Mouse (Mus musculus): Measurements from ENCODE around the gene Ache. TPM values are rescaled to one million over a fixed set of nuclear protein-coding genes. Genes with fewer than 3 reads are reported as not detected.

Gene Ache
- polyA plus RNA-seq, 1 experiment from 2014 or later: 6.2 TPM

GRCm38 (mm10) chr5:137304165-137304564 is 16.8 kb downstream of the Ache start:
- WGBS: 87% methylated on average over 3 of the region's 3 CpGs
- Histone ChIP-seq H3K27me3 (ENCODE audit: control insufficient read depth, insufficient read depth, low read length) (no peaks in the 10 kb centered on the region), H3K4me2 (replicated peaks; ENCODE audit: low read depth, low read length) (no peak overlapping the region), H3K9me3 (ENCODE audit: control insufficient read depth, low read length) (no peaks in the 10 kb centered on the region), H3K4me1 (replicated peaks; ENCODE audit: control insufficient read depth, insufficient read depth, low read length) (peaks cover 8% of the 10 kb centered on the region; the same call in 1 of the 2 replicates), H3K36me3 (ENCODE audit: control insufficient read depth, insufficient read depth, low read length) (peaks cover 25% of the 10 kb centered on the region; the same call in 1 of the 2 replicates), H3K4me3 (ENCODE audit: low read depth, low read length) (no peak overlapping the region), H3K27ac (ENCODE audit: low read depth, low read length) (no peak overlapping the region), H3K9ac (ENCODE audit: low read depth, low read length) (no peak overlapping the region)
- ATAC-seq (ENCODE audit: low FRiP score) (no peak), DNase-seq (ENCODE audit: low spot score) (no peak)

- no peak overlapping the region for H3K9ac ChIP-seq (ENCODE audit: low read depth, low read length)
- H3K27me3 ChIP-seq (ENCODE audit: control insufficient read depth, insufficient read depth, low read length): no peaks in the 10 kb centered on the region
- peaks cover 8% of the 10 kb centered on the region; the same call in 1 of the 2 replicates for H3K4me1 ChIP-seq (replicated peaks; ENCODE audit: control insufficient read depth, insufficient read depth, low read length)
- peak overlapping the region; percentile 14; the same call in 1 of the 2 replicates for H3K4me3 ChIP-seq (ENCODE audit: low read depth, low read length)
- H3K4me2 ChIP-seq (replicated peaks; ENCODE audit: low read depth, low read length): peak overlapping the region; percentile 57
- no peaks in the 10 kb centered on the region for H3K9me3 ChIP-seq (ENCODE audit: control insufficient read depth, low read length)
- H3K36me3 ChIP-seq (ENCODE audit: control insufficient read depth, insufficient read depth, low read length): peaks cover 25% of the 10 kb centered on the region; the same call in 1 of the 2 replicates
- DNase-seq (ENCODE audit: low spot score) (no peak), ATAC-seq (ENCODE audit: low FRiP score) (no peak)
- 49% methylated on average over 4 of the region's 4 CpGs for WGBS
- no peak overlapping the region for H3K27ac ChIP-seq (ENCODE audit: low read depth, low read length)
Observed at GRCm38 (mm10) chr5:137304816-137305215, 17.5 kb downstream of the Ache start.

- H3K4me1 ChIP-seq (replicated peaks; ENCODE audit: control insufficient read depth, insufficient read depth, low read length): peaks cover 8% of the 10 kb centered on the region; the same call in 1 of the 2 replicates
- peak overlapping the region; percentile 57 for H3K4me2 ChIP-seq (replicated peaks; ENCODE audit: low read depth, low read length)
- H3K36me3 ChIP-seq (ENCODE audit: control insufficient read depth, insufficient read depth, low read length): peaks cover 17% of the 10 kb centered on the region; the same call in 1 of the 2 replicates
- no peak for ATAC-seq (ENCODE audit: low FRiP score)
- no peak overlapping the region for H3K9ac ChIP-seq (ENCODE audit: low read depth, low read length)
- H3K4me3 ChIP-seq (ENCODE audit: low read depth, low read length): peak overlapping the region; percentile 94
- WGBS: 66% methylated on average over 3 of the region's 3 CpGs
- DNase-seq (ENCODE audit: low spot score): no peak
- no peaks in the 10 kb centered on the region for H3K27me3 ChIP-seq (ENCODE audit: control insufficient read depth, insufficient read depth, low read length)
- no peak overlapping the region for H3K27ac ChIP-seq (ENCODE audit: low read depth, low read length)
- H3K9me3 ChIP-seq (ENCODE audit: control insufficient read depth, low read length): no peaks in the 10 kb centered on the region
Observed at GRCm38 (mm10) chr5:137305822-137306221, 18.5 kb downstream of the Ache start.

GRCm38 (mm10) chr5:137306439-137307005 is 19.2 kb downstream of the Ache start:
- peak overlapping the region; percentile 57 for H3K4me2 ChIP-seq (replicated peaks; ENCODE audit: low read depth, low read length)
- peaks cover 10% of the 10 kb centered on the region; the same call in 1 of the 2 replicates for H3K36me3 ChIP-seq (ENCODE audit: control insufficient read depth, insufficient read depth, low read length)
- peak overlapping the region; percentile 94 for H3K4me3 ChIP-seq (ENCODE audit: low read depth, low read length)
- H3K9me3 ChIP-seq (ENCODE audit: control insufficient read depth, low read length): no peaks in the 10 kb centered on the region
- H3K4me1 ChIP-seq (replicated peaks; ENCODE audit: control insufficient read depth, insufficient read depth, low read length): peaks cover 8% of the 10 kb centered on the region; the same call in 1 of the 2 replicates
- H3K27ac ChIP-seq (ENCODE audit: low read depth, low read length): peak overlapping the region; percentile 98
- no peak for ATAC-seq (ENCODE audit: low FRiP score)
- no peak for DNase-seq (ENCODE audit: low spot score)
- no peaks in the 10 kb centered on the region for H3K27me3 ChIP-seq (ENCODE audit: control insufficient read depth, insufficient read depth, low read length)
- 19% methylated on average over 12 of the region's 12 CpGs for WGBS
- H3K9ac ChIP-seq (ENCODE audit: low read depth, low read length): peak overlapping the region; percentile 98

- H3K4me1 ChIP-seq (replicated peaks; ENCODE audit: control insufficient read depth, insufficient read depth, low read length): peaks cover 8% of the 10 kb centered on the region; the same call in 1 of the 2 replicates
- no peaks in the 10 kb centered on the region for H3K27me3 ChIP-seq (ENCODE audit: control insufficient read depth, insufficient read depth, low read length)
- H3K4me3 ChIP-seq (ENCODE audit: low read depth, low read length): peak within 1 kb of the TSS; percentile 94
- H3K9ac ChIP-seq (ENCODE audit: low read depth, low read length): peak within 1 kb of the TSS; percentile 98
- H3K27ac ChIP-seq (ENCODE audit: low read depth, low read length): peak within 1 kb of the TSS; percentile 98
- peak; percentile 89 for ATAC-seq (ENCODE audit: low FRiP score)
- peak; percentile 90 for DNase-seq (ENCODE audit: low spot score)
- peak within 1 kb of the TSS; percentile 63 for H3K4me2 ChIP-seq (replicated peaks; ENCODE audit: low read depth, low read length)
- peaks cover 3% of the 10 kb centered on the region; the same call in 1 of the 2 replicates for H3K36me3 ChIP-seq (ENCODE audit: control insufficient read depth, insufficient read depth, low read length)
- under 1% methylated on average over 55 of the region's 72 CpGs for WGBS
- H3K9me3 ChIP-seq (ENCODE audit: control insufficient read depth, low read length): no peaks in the 10 kb centered on the region
Observed at GRCm38 (mm10) chr5:137307071-137307912, 20.0 kb downstream of the Ache start, which contains the start of gene Srrt. TSS of gene Srrt (minus strand) at chr5:137307674.

GRCm38 (mm10) chr5:137308356-137308755 is 21.0 kb downstream of the Ache start:
- WGBS: 92% methylated on average over 4 of the region's 4 CpGs
- ATAC-seq (ENCODE audit: low FRiP score) (no peak), DNase-seq (ENCODE audit: low spot score) (no peak)
- H3K4me2 ChIP-seq (replicated peaks; ENCODE audit: low read depth, low read length): peak overlapping the region; percentile 63; the same call in 1 of the 2 replicates
- H3K4me1 ChIP-seq (replicated peaks; ENCODE audit: control insufficient read depth, insufficient read depth, low read length): peaks cover 8% of the 10 kb centered on the region; the same call in 1 of the 2 replicates
- no peaks in the 10 kb centered on the region for H3K27me3 ChIP-seq (ENCODE audit: control insufficient read depth, insufficient read depth, low read length)
- peak overlapping the region; percentile 98 for H3K9ac ChIP-seq (ENCODE audit: low read depth, low read length)
- H3K4me3 ChIP-seq (ENCODE audit: low read depth, low read length): peak overlapping the region; percentile 94; the same call in 1 of the 2 replicates
- no peaks in the 10 kb centered on the region for H3K9me3 ChIP-seq (ENCODE audit: control insufficient read depth, low read length)
- no peaks in the 10 kb centered on the region for H3K36me3 ChIP-seq (ENCODE audit: control insufficient read depth, insufficient read depth, low read length)
- peak overlapping the region; percentile 98; the same call in 1 of the 2 replicates for H3K27ac ChIP-seq (ENCODE audit: low read depth, low read length)

GRCm38 (mm10) chr5:137313466-137314192 is 26.3 kb downstream of the Ache start:
- Histone ChIP-seq H3K27me3 (ENCODE audit: control insufficient read depth, insufficient read depth, low read length) (no peaks in the 10 kb centered on the region), H3K36me3 (ENCODE audit: control insufficient read depth, insufficient read depth, low read length) (0 out of 2 replicates have a peak, but pooled peaks cover 2% of the 10 kb centered on the region), H3K4me1 (replicated peaks; ENCODE audit: control insufficient read depth, insufficient read depth, low read length) (peaks cover 13% of the 10 kb centered on the region), H3K4me2 (replicated peaks; ENCODE audit: low read depth, low read length) (peak overlapping the region; percentile 65), H3K27ac (ENCODE audit: low read depth, low read length) (peak overlapping the region; percentile 40), H3K9me3 (ENCODE audit: control insufficient read depth, low read length) (no peaks in the 10 kb centered on the region), H3K4me3 (ENCODE audit: low read depth, low read length) (peak overlapping the region; percentile 40), H3K9ac (ENCODE audit: low read depth, low read length) (peak overlapping the region; percentile 72)
- 4% methylated on average over 22 of the region's 22 CpGs for WGBS
- ATAC-seq (ENCODE audit: low FRiP score) (peak; percentile 61; the same call in 1 of the 2 replicates), DNase-seq (ENCODE audit: low spot score) (no peak)
